Mouse (Mus musculus): ENCODE measurements around the gene Podxl.

GRCm38 (mm10) chr6:31571459-31571858 is 7.7 kb upstream of the Podxl start:
- TF ChIP-seq POLR2A (IDR thresholded peaks at IDR 0.05; ENCODE audit: extremely low read depth, insufficient read depth, low read length) (no peak), CTCF (IDR thresholded peaks at IDR 0.05; ENCODE audit: low read depth, low read length) (no peak)
